Mouse (Mus musculus): ENCODE measurements around the gene AI481877.
A peak's percentile ranks its signal among the peaks of the same experiment; 100 is the strongest.

The AI481877 gene

GRCm38 (mm10) chr4:59125053-59125452, 13.7 kb downstream of the AI481877 start:
- no peak for DNase-seq (ENCODE audit: low spot score)

- DNase-seq (ENCODE audit: low spot score), result no peak
These were observed 15.2 kb downstream of the AI481877 start for GRCm38 (mm10) chr4:59123557-59123956.

GRCm38 (mm10) chr4:59117644-59118495, 20.9 kb downstream of the AI481877 start:
- no peak for DNase-seq (ENCODE audit: low spot score)

- no peak for DNase-seq (ENCODE audit: low spot score)
These were observed 30.1 kb downstream of the AI481877 start for GRCm38 (mm10) chr4:59108721-59109120.

- DNase-seq (ENCODE audit: low spot score), result no peak
These were observed 30.9 kb downstream of the AI481877 start for GRCm38 (mm10) chr4:59107886-59108285.

GRCm38 (mm10) chr4:59106661-59107060, 32.1 kb downstream of the AI481877 start:
- DNase-seq (ENCODE audit: low spot score), result no peak

- DNase-seq (ENCODE audit: low spot score), result no peak
These were observed 34.6 kb downstream of the AI481877 start for GRCm38 (mm10) chr4:59104166-59104565.

GRCm38 (mm10) chr4:59096393-59096792, 42.4 kb downstream of the AI481877 start:
- DNase-seq (ENCODE audit: low spot score), result peak; percentile 20

GRCm38 (mm10) chr4:59089391-59089790, 49.4 kb downstream of the AI481877 start:
- no peak for DNase-seq (ENCODE audit: low spot score)

GRCm38 (mm10) chr4:59083430-59083829, 55.4 kb downstream of the AI481877 start:
- no peak for DNase-seq (ENCODE audit: low spot score)

- DNase-seq (ENCODE audit: low spot score), result no peak
These were observed 69.5 kb downstream of the AI481877 start for GRCm38 (mm10) chr4:59069276-59069675.

- no peak for DNase-seq (ENCODE audit: low spot score)
These were observed 76.3 kb downstream of the AI481877 start for GRCm38 (mm10) chr4:59062526-59062925.

GRCm38 (mm10) chr4:59057929-59058328, 80.9 kb downstream of the AI481877 start:
- DNase-seq (ENCODE audit: low spot score), result no peak

- DNase-seq (ENCODE audit: low spot score), result no peak
These were observed 87.7 kb downstream of the AI481877 start for GRCm38 (mm10) chr4:59051081-59051480.

- DNase-seq (ENCODE audit: low spot score), result no peak
These were observed 91.6 kb downstream of the AI481877 start for GRCm38 (mm10) chr4:59047222-59047621.

GRCm38 (mm10) chr4:59043891-59044290, 94.9 kb downstream of the AI481877 start:
- DNase-seq (ENCODE audit: low spot score), result no peak

- DNase-seq (ENCODE audit: low spot score), result no peak
These were observed 95.7 kb downstream of the AI481877 start for GRCm38 (mm10) chr4:59043074-59043473.

GRCm38 (mm10) chr4:59040397-59041287, 98.1 kb downstream of the AI481877 start:
- no peak for DNase-seq (ENCODE audit: low spot score)

- no peak for DNase-seq (ENCODE audit: low spot score)
These were observed 101.3 kb downstream of the AI481877 start for GRCm38 (mm10) chr4:59037525-59037924.

- DNase-seq (ENCODE audit: low spot score), result peak; percentile 19
These were observed 102.2 kb downstream of the AI481877 start for GRCm38 (mm10) chr4:59036490-59037127.

GRCm38 (mm10) chr4:59035786-59036350, 102.9 kb downstream of the AI481877 start:
- DNase-seq (ENCODE audit: low spot score), result no peak
